Mouse (Mus musculus) embryo, embryonic 10.5 days (tissue): ENCODE measurements around the gene Wfdc18.

ENCODE experiments used
- DNase-seq: peaks from one replicate; pipeline ENCODE4 v3.0.0-alpha.2; 2015; ENCODE audit warnings: low spot score

Wfdc18 gene

DNA sequence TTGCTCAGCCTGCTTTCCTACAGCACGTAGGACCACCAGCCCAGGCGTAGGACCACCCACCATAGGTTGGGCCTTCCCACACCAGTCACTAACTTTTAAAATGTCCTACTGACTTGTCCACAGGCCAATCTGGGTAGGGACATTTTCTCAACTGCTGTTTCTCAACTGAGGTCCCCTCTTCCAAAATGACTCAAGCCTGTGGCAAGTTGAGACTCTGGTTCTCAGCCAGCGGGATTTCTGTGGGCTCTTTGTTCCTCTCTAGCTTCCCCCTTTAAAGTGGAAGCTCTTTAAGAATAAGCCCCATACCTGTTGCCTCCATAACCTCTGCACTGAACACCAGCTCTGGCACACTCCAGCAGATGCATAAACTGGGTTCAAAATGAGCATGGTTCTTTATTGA, 34.7 kb downstream of the Wfdc18 start:
- no peak for DNase-seq

DNA sequence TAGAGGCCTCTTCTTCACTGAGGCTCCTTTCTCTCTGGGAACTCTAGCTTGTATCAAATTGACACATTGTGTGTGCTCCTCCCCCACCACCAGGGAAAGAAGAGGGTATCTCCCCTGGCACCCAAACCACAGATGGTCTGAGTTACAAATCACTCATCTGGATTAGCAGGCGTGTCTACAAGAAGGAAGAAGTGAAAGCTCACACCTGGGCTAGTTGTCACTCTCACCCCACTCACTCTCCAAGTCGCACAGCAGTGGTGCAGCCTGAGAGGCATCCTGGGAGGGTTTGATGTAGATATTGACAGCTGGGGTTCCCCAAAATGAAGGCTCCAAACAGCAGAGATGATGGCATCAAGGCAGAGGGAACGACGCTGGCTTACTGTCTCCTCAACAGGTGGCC, 37.3 kb downstream of the Wfdc18 start:
- DNase-seq, result no peak

DNA sequence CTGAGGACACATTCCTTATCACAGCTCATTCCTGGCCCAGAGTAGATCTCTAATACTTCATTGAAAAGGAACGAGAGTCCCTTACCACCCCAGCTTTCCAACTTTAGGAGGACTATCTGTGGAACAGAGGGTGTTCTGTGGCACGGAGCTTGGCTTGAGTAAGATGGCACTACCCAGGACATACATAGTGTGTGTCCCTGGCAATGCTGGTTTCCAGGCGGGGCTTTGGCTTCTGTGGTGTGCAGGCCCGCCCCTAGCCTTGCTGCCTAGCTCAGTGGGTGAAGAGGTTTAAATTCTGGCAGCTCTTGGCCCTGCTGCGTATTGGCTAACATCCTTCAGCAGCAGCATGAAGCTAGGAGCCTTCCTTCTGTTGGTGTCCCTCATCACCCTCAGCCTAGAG, 37.9 kb downstream of the Wfdc18 start, which contains the start of gene Wfdc21:
Gene Wfdc21, plus strand, starts transcription at position 260 of the 400 bp plus-strand sequence.
- DNase-seq, result no peak

DNA sequence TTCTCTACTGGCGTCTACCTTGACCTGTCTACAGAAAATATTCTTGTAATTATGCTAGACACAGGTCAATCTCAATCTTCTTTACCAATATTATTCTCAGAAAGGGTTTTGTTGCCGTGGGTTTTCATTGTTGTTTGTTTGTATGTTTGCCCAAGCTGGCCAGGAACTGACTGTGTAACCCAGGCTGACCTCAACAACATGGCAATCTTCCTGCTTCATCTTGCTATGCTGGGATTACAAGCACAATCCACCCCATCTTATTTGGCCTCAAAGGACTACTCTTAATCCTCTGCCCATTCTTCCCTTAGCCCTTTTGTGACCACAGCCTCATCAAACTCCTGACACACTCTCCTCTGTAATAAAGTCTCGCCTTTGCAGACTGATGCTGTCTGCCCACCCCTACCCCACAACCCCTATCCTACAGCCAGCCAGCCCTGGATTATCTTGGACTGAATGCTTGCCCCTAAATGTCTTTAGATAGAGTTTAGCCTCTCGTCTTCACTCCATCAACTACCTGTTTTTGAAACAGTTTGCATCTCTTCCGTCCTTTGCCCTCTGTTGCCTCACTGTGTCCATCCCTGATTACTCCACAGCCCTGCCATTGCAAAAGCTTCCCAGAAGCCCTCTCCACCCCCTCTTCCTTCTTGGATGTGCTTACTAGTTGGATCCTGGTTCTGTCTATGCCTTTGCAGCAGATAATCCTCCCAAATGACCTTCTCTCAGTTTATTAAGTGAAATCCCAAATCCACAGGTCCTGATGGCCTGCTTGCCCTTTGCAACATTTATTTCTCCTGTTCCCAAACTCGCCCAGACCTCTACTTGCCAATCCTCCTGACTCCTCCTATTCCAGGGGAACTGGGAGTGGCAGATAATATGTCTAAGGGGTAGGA, 38.8 kb downstream of the Wfdc18 start:
- DNase-seq, result no peak

DNA sequence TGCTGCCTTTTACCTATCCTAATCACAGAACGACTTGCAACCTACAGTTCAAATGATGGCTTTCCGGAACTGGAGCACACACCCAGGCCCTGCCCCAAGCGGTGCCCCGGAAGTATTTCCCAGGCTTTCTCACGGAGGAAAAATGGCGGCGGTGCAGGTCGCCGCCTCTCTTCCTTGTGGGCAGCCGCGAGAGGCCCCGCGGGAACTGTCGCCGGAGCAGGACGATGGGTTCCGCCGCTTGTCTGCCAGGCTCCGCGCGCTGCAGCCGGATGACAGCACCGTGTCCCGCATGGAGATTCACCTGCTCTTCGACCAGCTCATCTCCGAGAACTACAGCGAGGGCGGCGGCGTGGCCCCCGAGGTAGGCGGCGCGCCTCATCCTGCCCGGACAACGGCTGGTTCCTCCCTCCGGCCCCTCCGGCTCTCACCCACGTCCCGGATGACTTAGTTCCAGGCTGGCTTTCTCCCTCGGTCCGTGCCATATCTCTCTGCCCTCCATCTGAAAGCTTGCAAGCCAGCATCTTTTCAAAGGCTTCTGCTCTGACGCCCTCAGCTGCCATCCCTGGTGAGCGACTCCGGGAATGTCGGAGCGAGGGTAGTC, 44.9 kb downstream of the Wfdc18 start, which contains the start of gene Heatr6:
Gene Heatr6, plus strand, starts transcription at position 116 of the 601 bp plus-strand sequence.
- DNase-seq, result peak; percentile 96

DNA sequence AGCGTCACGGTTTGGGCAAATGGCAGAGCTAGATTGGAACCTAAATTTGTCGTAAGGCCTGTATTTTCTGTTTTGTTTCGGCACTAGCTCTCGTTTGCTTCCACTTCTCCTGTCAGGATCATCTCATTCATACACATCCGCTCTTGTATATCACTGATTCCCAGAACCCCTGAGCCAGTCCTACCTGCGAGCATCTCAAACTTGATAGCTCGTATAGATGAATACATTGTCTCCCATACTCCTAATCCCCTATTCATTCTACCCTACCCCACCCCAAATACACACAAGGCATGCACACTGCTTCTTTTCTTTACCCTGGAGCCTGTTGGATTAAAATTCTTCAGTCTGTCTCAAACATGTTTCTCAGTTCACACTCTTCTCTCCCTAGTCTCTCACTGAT, 45.4 kb downstream of the Wfdc18 start:
- DNase-seq, result no peak
